Mouse (Mus musculus) stomach, postnatal 0 days (tissue): Measurements from ENCODE around the gene Son.

Experiments
- CTCF ChIP-seq: IDR thresholded peaks from 2 replicates; pipeline ENCODE4 v1.5.1; 2016; ENCODE audit warnings: antibody characterized with exemption, low read depth, mild to moderate bottlenecking, moderate library complexity
- EP300 ChIP-seq: optimal IDR thresholded peaks from 2 replicates; pipeline ENCODE3; 2016; ENCODE audit warnings: antibody characterized with exemption

- TF ChIP-seq EP300 (no peak), CTCF (no peak)
These were observed 47.9 kb downstream of the Son start for GRCm38 (mm10) chr16:91695108-91695755.
